Mouse (Mus musculus) forebrain, postnatal 0 days (tissue): Measurements from ENCODE around the gene Ube2a. TPM values are rescaled to one million over a fixed set of nuclear protein-coding genes. Genes with fewer than 3 reads are reported as not detected.

Experiments used
- ATAC-seq: fragments of 200-750 bp; cut with Nextera tagmentation; 2 replicates; pipeline ENCODE4 v1.8.0; 2017; ENCODE audit warnings: mild to moderate bottlenecking, moderate library complexity
- DNase-seq: peaks from one replicate; pipeline ENCODE4 v3.0.0-alpha.2; 2015
- H3K27ac ChIP-seq: fragments of 300-500 bp; sonication (generic); 2 replicates; pipeline ENCODE4 v1.5.1; 2014; ENCODE audit warnings: low read depth, mild to moderate bottlenecking, antibody characterized with exemption, low read length, moderate library complexity, mixed read lengths
- H3K27me3 ChIP-seq: fragments of 300-500 bp; sonication (generic); 2 replicates; pipeline ENCODE4 v1.6.1; 2014; ENCODE audit warnings: mild to moderate bottlenecking, low read length, mixed read lengths; ENCODE audit not compliant: insufficient read depth
- H3K36me3 ChIP-seq: fragments of 300-500 bp; sonication (generic); 2 replicates; pipeline ENCODE4 v1.6.1; 2014; ENCODE audit warnings: mild to moderate bottlenecking, moderate library complexity; ENCODE audit not compliant: insufficient read depth
- H3K4me1 ChIP-seq: fragments of 300-500 bp; sonication (generic); 2 replicates; pipeline ENCODE4 v1.6.1; 2014; ENCODE audit warnings: antibody characterized with exemption; ENCODE audit not compliant: insufficient read depth
- H3K4me2 ChIP-seq: fragments of 300-500 bp; sonication (generic); 2 replicates; pipeline ENCODE4 v1.6.1; 2014; ENCODE audit warnings: low read depth, mild to moderate bottlenecking, moderate library complexity
- H3K4me3 ChIP-seq: fragments of 300-500 bp; sonication (generic); 2 replicates; pipeline ENCODE4 v1.5.1; 2014; ENCODE audit warnings: low read depth, low read length, mixed read lengths
- H3K9ac ChIP-seq: fragments of 300-500 bp; sonication (generic); 2 replicates; pipeline ENCODE4 v1.6.1; 2014; ENCODE audit warnings: mild to moderate bottlenecking
- H3K9me3 ChIP-seq: fragments of 300-500 bp; sonication (generic); 2 replicates; pipeline ENCODE4 v1.6.1; 2016; ENCODE audit warnings: low read length
- CTCF ChIP-seq: sonication (generic); IDR thresholded peaks from 2 replicates; pipeline ENCODE4 v1.5.1; 2016; ENCODE audit warnings: antibody characterized with exemption, control low read depth, low read depth
- WGBS: fragments of 180-500 bp; shearing (Covaris S2); extraction: QIAGEN DNeasy Blood & Tissue Kit; methylation state at CpG from one replicate; pipeline ENCODE4 v1.1.7; 2014; 5-methylcytosine and 5-hydroxymethylcytosine counted together
- polyA plus RNA-seq: library from polyadenylated mRNA; unstranded; fragments of >200 nt; fragmentation: Nextera tagmentation; extraction: Ambion mirVana; gene quantifications from 2 replicates; pipeline ENCODE4 v1.2.1, GENCODE M21; 2015
- total RNA-seq: library from RNA; depleted of rRNA; stranded (reverse); fragments of >200 nt; gene quantifications from 2 replicates; pipeline ENCODE4 v1.2.3, GENCODE M21; 2014; rRNA removed

Ube2a gene
- total and polyA plus RNA-seq, 2 experiments from 2014 or later, result 24.4 to 125 TPM

DNA sequence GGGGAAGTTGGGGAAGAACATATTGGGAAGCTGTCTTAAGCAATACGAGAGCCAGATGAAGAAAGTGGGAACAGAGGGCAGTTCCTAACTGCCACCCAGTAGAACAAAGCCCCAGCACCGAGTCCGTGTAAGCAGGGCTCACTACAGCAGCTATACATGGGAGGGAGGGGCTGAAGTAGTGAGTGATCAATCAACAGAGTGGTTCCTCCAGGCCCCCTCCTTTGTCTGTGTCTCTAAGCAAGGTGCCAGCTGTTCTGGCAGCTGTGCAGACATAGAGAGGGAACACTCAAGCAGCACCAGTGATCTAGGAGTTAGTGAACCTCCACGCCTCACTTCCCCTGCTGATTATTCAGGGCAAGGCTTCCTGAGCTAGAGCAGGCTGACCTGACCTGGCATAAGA lies 56.0 kb downstream of the Ube2a start:
- 80% methylated on average over 4 of the region's 4 CpGs for WGBS
- ATAC-seq (no peak), DNase-seq (no peak)
- Histone ChIP-seq H3K9ac (no peak overlapping the region), H3K27me3 (no peaks in the 10 kb centered on the region), H3K36me3 (no peaks in the 10 kb centered on the region), H3K4me2 (no peak overlapping the region), H3K4me3 (no peak overlapping the region), H3K9me3 (no peaks in the 10 kb centered on the region), H3K4me1 (no peaks in the 10 kb centered on the region), H3K27ac (no peak overlapping the region)
- TF ChIP-seq CTCF, result no peak

DNA sequence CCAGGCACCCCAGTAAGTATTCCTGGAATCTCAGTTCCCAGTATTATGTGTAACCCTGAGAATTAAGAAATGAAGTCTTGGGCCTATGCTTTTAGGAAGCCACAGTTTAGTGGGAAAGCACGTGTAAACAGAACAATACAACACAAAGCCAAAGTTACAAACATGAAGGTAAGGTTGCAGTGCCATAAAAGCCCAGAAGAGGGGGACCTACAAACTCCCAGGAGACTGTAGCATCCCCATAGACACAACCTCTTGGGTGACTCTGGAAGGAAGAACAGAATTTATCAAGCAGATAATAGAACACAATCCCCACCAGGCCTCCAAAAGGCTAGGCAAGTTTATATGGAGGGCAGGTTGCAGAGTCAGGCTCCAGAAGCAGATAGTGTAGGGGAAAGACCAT lies 56.9 kb downstream of the Ube2a start:
- peak; percentile 51 for TF ChIP-seq CTCF
- ATAC-seq (no peak), DNase-seq (peak; percentile 32)
- H3K4me2 ChIP-seq, result no peak overlapping the region
- H3K4me1 ChIP-seq, result no peaks in the 10 kb centered on the region
- H3K9ac ChIP-seq, result no peak overlapping the region
- no peak overlapping the region for H3K27ac ChIP-seq
- H3K9me3 ChIP-seq, result no peaks in the 10 kb centered on the region
- WGBS, result 32% methylated on average over 1 of the region's 1 CpGs
- no peaks in the 10 kb centered on the region for H3K27me3 ChIP-seq
- H3K36me3 ChIP-seq, result no peaks in the 10 kb centered on the region
- H3K4me3 ChIP-seq, result no peak overlapping the region

Other genes with a start within 250 kb of the Ube2a start
- 8.6 and 13.0 TPM in 2 replicates for gene Akap17b, start 228.5 kb upstream of the Ube2a start, total RNA-seq
- 2.4 and 3.7 TPM in 2 replicates for gene Akap17b, start 228.5 kb upstream of the Ube2a start, polyA plus RNA-seq
- 0.33 TPM in 1 of 2 replicates, not detected in the other for gene Slc25a43, start 130.2 kb upstream of the Ube2a start, total RNA-seq
- gene Slc25a43, start 130.2 kb upstream of the Ube2a start, polyA plus RNA-seq, result 0.13 and 0.54 TPM in 2 replicates
- gene Slc25a5, start 78.2 kb upstream of the Ube2a start, total RNA-seq, result 333 and 351 TPM in 2 replicates
- 466 and 495 TPM in 2 replicates for gene Slc25a5, start 78.2 kb upstream of the Ube2a start, polyA plus RNA-seq
- gene C330007P06Rik, start 211 bp downstream of the Ube2a start, total RNA-seq, result 30.6 and 36.1 TPM in 2 replicates
- gene C330007P06Rik, start 211 bp downstream of the Ube2a start, polyA plus RNA-seq, result 18.0 and 20.8 TPM in 2 replicates
- 22.7 and 24.7 TPM in 2 replicates for gene Nkrf, start 29.0 kb downstream of the Ube2a start, total RNA-seq
- gene Nkrf, start 29.0 kb downstream of the Ube2a start, polyA plus RNA-seq, result 8.7 and 10.5 TPM in 2 replicates
- gene Sept6, start 117.9 kb downstream of the Ube2a start, total RNA-seq, result 98.6 and 101 TPM in 2 replicates
- gene Sept6, start 117.9 kb downstream of the Ube2a start, polyA plus RNA-seq, result 59.1 and 60.8 TPM in 2 replicates
- not detected in 2 replicates for gene Sowahd, start 174.9 kb downstream of the Ube2a start, total RNA-seq
- gene Sowahd, start 174.9 kb downstream of the Ube2a start, polyA plus RNA-seq, result 0.12 TPM in 1 of 2 replicates, not detected in the other
- gene Rpl39, start 211.5 kb downstream of the Ube2a start, total RNA-seq, result 270 and 540 TPM in 2 replicates
- gene Rpl39, start 211.5 kb downstream of the Ube2a start, polyA plus RNA-seq, result 360 and 524 TPM in 2 replicates
- gene Upf3b, start 236.4 kb downstream of the Ube2a start, total RNA-seq, result 15.2 and 18.5 TPM in 2 replicates
- 17.8 and 21.1 TPM in 2 replicates for gene Upf3b, start 236.4 kb downstream of the Ube2a start, polyA plus RNA-seq